Comparison of ENCODE assay signal across 8 mouse cellular contexts in genomic region chr9:107542352-107542686, GRCm38 (mm10). TPM values are rescaled to one million over a fixed set of nuclear protein-coding genes. Genes with fewer than 3 reads are reported as not detected.
DNase-seq lines count a peak whose midpoint lies in the region; ATAC-seq and TF ChIP-seq lines count a peak whose summit lies in the region.

No protein-coding gene starts in this region.

- H3K4me3 ChIP-seq in lung, embryonic 14.5 days (ENCODE audit: low read depth, low read length) = peak overlapping the region; percentile 63
- H3K4me3 ChIP-seq in limb, embryonic 14.5 days (replicated peaks; ENCODE audit: low read length) = peak overlapping the region; percentile 72
- peak overlapping the region; percentile 76 for H3K4me3 ChIP-seq in small intestine, adult 2 months (ENCODE audit: low read depth, low read length)

- H3K4me1 ChIP-seq in lung, embryonic 14.5 days (ENCODE audit: insufficient read depth) = peaks cover 11% of the 10 kb centered on the region
- H3K4me1 ChIP-seq in limb, embryonic 14.5 days (ENCODE audit: control insufficient read depth, insufficient read depth, low read length) = peaks cover 24% of the 10 kb centered on the region
- peaks cover 12% of the 10 kb centered on the region for H3K4me1 ChIP-seq in small intestine, adult 2 months (ENCODE audit: control insufficient read depth, insufficient read depth, insufficient read length, low read length)

- peak overlapping the region; percentile 18; the same call in 1 of the 2 replicates for H3K27ac ChIP-seq in lung, embryonic 14.5 days (ENCODE audit: low read depth)
- no peak overlapping the region for H3K27ac ChIP-seq in limb, embryonic 14.5 days (replicated peaks; ENCODE audit: low read depth, low read length)
- no peak overlapping the region for H3K27ac ChIP-seq in small intestine, adult 2 months (ENCODE audit: insufficient read depth, low read depth, low read length)

- WGBS in lung, embryonic 14.5 days = 2% methylated on average over 11 of the region's 11 CpGs
- WGBS in limb, embryonic 14.5 days = 0% methylated on average over 11 of the region's 11 CpGs
- WGBS in small intestine, adult 2 months = under 1% methylated on average over 11 of the region's 11 CpGs

- peaks cover 52% of the 10 kb centered on the region for H3K36me3 ChIP-seq in lung, embryonic 14.5 days (ENCODE audit: insufficient read depth)
- peaks cover 44% of the 10 kb centered on the region for H3K36me3 ChIP-seq in limb, embryonic 14.5 days (ENCODE audit: control insufficient read depth, insufficient read depth, low read length)
- peaks cover 31% of the 10 kb centered on the region for H3K36me3 ChIP-seq in small intestine, adult 2 months (ENCODE audit: control insufficient read depth, insufficient read depth, low read length)

- H3K27me3 ChIP-seq in lung, embryonic 14.5 days (ENCODE audit: insufficient read depth, low read length) = no peaks in the 10 kb centered on the region
- H3K27me3 ChIP-seq in limb, embryonic 14.5 days (ENCODE audit: control insufficient read depth, insufficient read depth, low read length) = no peaks in the 10 kb centered on the region
- no peaks in the 10 kb centered on the region for H3K27me3 ChIP-seq in small intestine, adult 2 months (ENCODE audit: control insufficient read depth, insufficient read depth, low read length)

- ATAC-seq in lung, embryonic 14.5 days (ENCODE audit: insufficient read depth) = peak; percentile 33; the same call in 1 of the 2 replicates
- peak; percentile 25; the same call in 1 of the 2 replicates for ATAC-seq in erythroblast, adult 5-6 weeks (replicated peaks; ENCODE audit: low FRiP score, poor library complexity, severe bottlenecking)
- ATAC-seq in limb, embryonic 14.5 days (ENCODE audit: low FRiP score, low read depth) = no peak

- TF ChIP-seq POLR2A in limb, embryonic 14.5 days (IDR thresholded peaks at IDR 0.05; ENCODE audit: borderline replicate concordance, extremely low read depth, insufficient read depth, insufficient read length) = no peak
- TF ChIP-seq POLR2A in small intestine, adult 2 months (IDR thresholded peaks at IDR 0.05; ENCODE audit: low read depth, low read length) = no peak

- H3K9me3 ChIP-seq in lung, embryonic 14.5 days (ENCODE audit: low read depth, low read length) = no peaks in the 10 kb centered on the region
- H3K9me3 ChIP-seq in limb, embryonic 14.5 days (ENCODE audit: control insufficient read depth, low read length) = no peaks in the 10 kb centered on the region

- TF ChIP-seq CTCF in lung, embryonic 14.5 days (IDR thresholded peaks at IDR 0.05; ENCODE audit: low read depth) = no peak
- no peak for TF ChIP-seq CTCF in small intestine, adult 2 months (IDR thresholded peaks at IDR 0.05; ENCODE audit: extremely low read depth, insufficient read length, insufficient replicate concordance, low read depth, low read length)

- peak overlapping the region; percentile 97 for H3K4me2 ChIP-seq in lung, embryonic 14.5 days
- H3K4me2 ChIP-seq in limb, embryonic 14.5 days (replicated peaks; ENCODE audit: low read depth, low read length, severe bottlenecking) = peak overlapping the region; percentile 93

- peak overlapping the region; percentile 61 for H3K9ac ChIP-seq in lung, embryonic 14.5 days
- H3K9ac ChIP-seq in limb, embryonic 14.5 days (ENCODE audit: low read depth, low read length, severe bottlenecking) = peak overlapping the region; percentile 52

- DNase-seq in lung, embryonic 14.5 days = no peak
- no peak for DNase-seq in lung, postnatal 25 days (ENCODE audit: low spot score)
- DNase-seq in limb, embryonic 14.5 days (ENCODE audit: low spot score) = no peak
- no peak for DNase-seq in thymus, postnatal 36 days
- no peak for DNase-seq in right cerebral cortex, adult 2 months (ENCODE audit: low spot score in 2 of 2)
- no peak for DNase-seq in kidney, postnatal 10 days

RNA-seq across cellular contexts. Expression of gene Nprl2, which starts 0.3 kb away (rescaled TPM):
- 32.9 and 34.6 TPM in 2 replicates for polyA plus RNA-seq in lung, embryonic 14.5 days (2014; fragmentation: Nextera tagmentation; extraction: Ambion mirVana)
- 0.77 and 4.4 TPM in 2 replicates for total RNA-seq in erythroblast, adult 5-6 weeks (2015; ENCODE audit: low replicate concordance)
- total RNA-seq in erythroblast, adult 5-6 weeks (2017; ENCODE audit: low replicate concordance) = 1.3 and 10.1 TPM in 2 replicates
- polyA plus RNA-seq in limb, embryonic 14.5 days (2012; rRNA removed) = 52.7 and 59.2 TPM in 2 replicates
- 37.6 and 38.6 TPM in 2 replicates for polyA plus RNA-seq in limb, embryonic 14.5 days (2014; fragmentation: Nextera tagmentation; extraction: Ambion mirVana)
- 15.6 and 23.3 TPM in 2 replicates for polyA plus RNA-seq in small intestine, adult 2 months (2012; rRNA removed)

RNA-seq across cellular contexts. Expression of gene Cyb561d2, which starts 0.3 kb away (rescaled TPM):
- 22.9 and 23.0 TPM in 2 replicates for polyA plus RNA-seq in lung, embryonic 14.5 days (2014; fragmentation: Nextera tagmentation; extraction: Ambion mirVana)
- total RNA-seq in erythroblast, adult 5-6 weeks (2015; ENCODE audit: low replicate concordance) = 7.5 and 11.1 TPM in 2 replicates
- 4.7 and 6.7 TPM in 2 replicates for total RNA-seq in erythroblast, adult 5-6 weeks (2017; ENCODE audit: low replicate concordance)
- 19.8 and 27.2 TPM in 2 replicates for polyA plus RNA-seq in limb, embryonic 14.5 days (2012; rRNA removed)
- 21.4 and 25.9 TPM in 2 replicates for polyA plus RNA-seq in limb, embryonic 14.5 days (2014; fragmentation: Nextera tagmentation; extraction: Ambion mirVana)
- polyA plus RNA-seq in small intestine, adult 2 months (2012; rRNA removed) = 35.6 and 47.7 TPM in 2 replicates

RNA-seq across cellular contexts. Expression of gene Zmynd10, which starts 4.8 kb away (rescaled TPM):
- 1.1 and 1.2 TPM in 2 replicates for polyA plus RNA-seq in lung, embryonic 14.5 days (2014; fragmentation: Nextera tagmentation; extraction: Ambion mirVana)
- total RNA-seq in erythroblast, adult 5-6 weeks (2015; ENCODE audit: low replicate concordance) = not detected in 2 replicates
- not detected in 2 replicates for total RNA-seq in erythroblast, adult 5-6 weeks (2017; ENCODE audit: low replicate concordance)
- polyA plus RNA-seq in limb, embryonic 14.5 days (2012; rRNA removed) = 0.76 and 1.4 TPM in 2 replicates
- polyA plus RNA-seq in limb, embryonic 14.5 days (2014; fragmentation: Nextera tagmentation; extraction: Ambion mirVana) = 1.2 TPM in 1 of 2 replicates, not detected in the other
- 0.32 and 0.69 TPM in 2 replicates for polyA plus RNA-seq in small intestine, adult 2 months (2012; rRNA removed)

RNA-seq across cellular contexts. Expression of gene Tmem115, which starts 8.6 kb away (rescaled TPM):
- polyA plus RNA-seq in lung, embryonic 14.5 days (2014; fragmentation: Nextera tagmentation; extraction: Ambion mirVana) = 42.1 and 45.3 TPM in 2 replicates
- total RNA-seq in erythroblast, adult 5-6 weeks (2015; ENCODE audit: low replicate concordance) = 1.9 and 2.5 TPM in 2 replicates
- total RNA-seq in erythroblast, adult 5-6 weeks (2017; ENCODE audit: low replicate concordance) = 5.9 and 6.0 TPM in 2 replicates
- 34.9 and 41.3 TPM in 2 replicates for polyA plus RNA-seq in limb, embryonic 14.5 days (2012; rRNA removed)
- polyA plus RNA-seq in limb, embryonic 14.5 days (2014; fragmentation: Nextera tagmentation; extraction: Ambion mirVana) = 54.1 and 58.8 TPM in 2 replicates
- 32.0 and 63.5 TPM in 2 replicates for polyA plus RNA-seq in small intestine, adult 2 months (2012; rRNA removed)

RNA-seq across cellular contexts. Expression of gene Rassf1, which starts 9.0 kb away (rescaled TPM):
- 51.3 and 54.1 TPM in 2 replicates for polyA plus RNA-seq in lung, embryonic 14.5 days (2014; fragmentation: Nextera tagmentation; extraction: Ambion mirVana)
- 6.1 and 7.3 TPM in 2 replicates for total RNA-seq in erythroblast, adult 5-6 weeks (2015; ENCODE audit: low replicate concordance)
- total RNA-seq in erythroblast, adult 5-6 weeks (2017; ENCODE audit: low replicate concordance) = 14.8 TPM in 2 replicates
- polyA plus RNA-seq in limb, embryonic 14.5 days (2012; rRNA removed) = 74.7 and 78.4 TPM in 2 replicates
- polyA plus RNA-seq in limb, embryonic 14.5 days (2014; fragmentation: Nextera tagmentation; extraction: Ambion mirVana) = 67.6 and 73.2 TPM in 2 replicates
- polyA plus RNA-seq in small intestine, adult 2 months (2012; rRNA removed) = 14.1 and 33.2 TPM in 2 replicates
